Mouse (Mus musculus) hindbrain, embryonic 10.5 days (tissue): ENCODE data around the gene Ppat. TPM values are rescaled to one million over a fixed set of nuclear protein-coding genes. Genes with fewer than 3 reads are reported as not detected.
A peak's percentile ranks its signal among the peaks of the same experiment; 100 is the strongest.

ENCODE experiments used
- DNase-seq: peaks from one replicate; pipeline ENCODE4 v3.0.0-alpha.2; 2017; ENCODE audit warnings: low spot score
- H3K27ac ChIP-seq: fragments of 300-500 bp; sonication (generic); 2 replicates; pipeline ENCODE4 v1.5.1; 2016; ENCODE audit warnings: mild to moderate bottlenecking, moderate library complexity
- H3K27me3 ChIP-seq: fragments of 300-500 bp; sonication (generic); 2 replicates; pipeline ENCODE4 v1.6.1; 2016; ENCODE audit warnings: mild to moderate bottlenecking; ENCODE audit not compliant: poor library complexity, insufficient read depth, severe bottlenecking
- H3K36me3 ChIP-seq: fragments of 300-500 bp; sonication (generic); 2 replicates; pipeline ENCODE4 v1.6.1; 2016; ENCODE audit warnings: mild to moderate bottlenecking, moderate library complexity
- H3K4me1 ChIP-seq: fragments of 300-500 bp; sonication (generic); replicated peaks from 2 replicates; pipeline ENCODE4 v1.6.1; 2016; ENCODE audit warnings: mild to moderate bottlenecking
- H3K4me3 ChIP-seq: fragments of 300-500 bp; sonication (generic); 2 replicates; pipeline ENCODE4 v1.5.1; 2016; ENCODE audit warnings: mild to moderate bottlenecking, moderate library complexity
- H3K9me3 ChIP-seq: fragments of 300-500 bp; sonication (generic); 2 replicates; pipeline ENCODE4 v1.6.1; 2016; ENCODE audit warnings: mild to moderate bottlenecking, moderate library complexity
- WGBS: fragments of 180-500 bp; shearing (Covaris S2); methylation state at CpG from one replicate; pipeline ENCODE4 v1.1.7; 2016; 5-methylcytosine and 5-hydroxymethylcytosine counted together
- polyA plus RNA-seq: library from polyadenylated mRNA; unstranded; fragments of >200 nt; fragmentation: Nextera tagmentation; extraction: Ambion mirVana; gene quantifications from 2 replicates; pipeline ENCODE4 v1.2.1, GENCODE M21; 2016

Ppat gene
- polyA plus RNA-seq, 1 experiment from 2014 or later, result 28.0 TPM

DNA sequence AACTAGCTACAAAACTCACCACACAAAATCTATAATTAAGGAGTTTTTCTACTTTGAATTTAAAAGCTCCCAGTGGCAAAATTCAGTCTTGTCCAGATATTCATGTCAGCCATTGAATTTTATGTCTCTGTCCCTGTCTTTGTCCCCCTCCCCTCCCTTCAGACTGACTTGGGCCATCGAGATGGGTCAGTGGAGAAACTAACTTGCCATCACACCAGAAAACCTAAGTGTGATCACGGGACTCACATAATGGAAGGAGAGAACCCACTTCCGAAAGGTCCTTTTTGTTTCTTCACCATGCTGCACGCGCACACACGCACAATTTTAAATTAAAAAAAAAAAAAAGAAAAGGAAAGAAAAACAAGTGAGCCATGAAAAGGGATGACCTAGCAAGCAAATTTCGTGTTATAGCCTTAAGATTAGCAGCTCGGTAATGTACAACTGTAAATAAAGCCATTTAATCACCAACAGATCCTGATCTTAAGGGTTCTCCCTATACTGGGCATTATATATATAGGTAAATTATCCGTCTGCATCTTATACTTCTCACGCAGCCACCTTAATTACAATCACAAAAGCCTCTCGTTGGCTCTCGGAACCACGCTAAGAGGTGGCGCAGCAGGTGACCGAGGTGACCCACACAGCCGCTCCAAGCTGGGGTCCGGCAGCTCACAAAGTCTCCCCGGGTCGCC, 46.5 kb downstream of the Ppat start:
- peak; percentile 22 for DNase-seq
- Histone ChIP-seq H3K4me1 (peaks cover 12% of the 10 kb centered on the region), H3K27ac (peak overlapping the region; percentile 93), H3K9me3 (no peaks in the 10 kb centered on the region), H3K27me3 (no peaks in the 10 kb centered on the region), H3K36me3 (peaks cover 9% of the 10 kb centered on the region), H3K4me3 (peak overlapping the region; percentile 80)
- WGBS, result 4% methylated on average over 19 of the region's 19 CpGs

DNA sequence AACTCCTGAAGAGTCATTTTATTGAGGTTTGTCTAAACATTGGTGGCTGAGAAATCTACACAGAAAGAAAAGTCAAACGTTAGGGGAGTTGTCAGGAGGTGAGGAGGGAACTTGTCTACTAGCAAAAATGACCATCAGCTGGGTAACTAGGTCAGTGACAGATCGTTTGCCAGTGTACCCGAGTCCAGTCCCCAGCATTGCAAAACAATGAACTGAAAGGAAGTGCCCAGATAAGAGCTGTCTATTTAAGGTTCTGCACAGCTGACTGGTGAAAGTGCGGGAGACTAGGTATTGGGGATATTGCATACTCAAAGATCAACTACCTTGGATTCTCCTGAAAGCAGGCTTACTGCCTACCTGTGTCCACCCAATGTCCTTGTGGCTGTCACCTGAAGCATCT, 49.2 kb downstream of the Ppat start:
- H3K4me3 ChIP-seq, result no peak overlapping the region
- no peaks in the 10 kb centered on the region for H3K9me3 ChIP-seq
- H3K27me3 ChIP-seq, result no peaks in the 10 kb centered on the region
- WGBS, result 84% methylated on average over 4 of the region's 4 CpGs
- H3K4me1 ChIP-seq, result peaks cover 12% of the 10 kb centered on the region
- no peak for DNase-seq
- H3K27ac ChIP-seq, result no peak overlapping the region
- peaks cover 11% of the 10 kb centered on the region; the same call in 1 of the 2 replicates for H3K36me3 ChIP-seq

DNA sequence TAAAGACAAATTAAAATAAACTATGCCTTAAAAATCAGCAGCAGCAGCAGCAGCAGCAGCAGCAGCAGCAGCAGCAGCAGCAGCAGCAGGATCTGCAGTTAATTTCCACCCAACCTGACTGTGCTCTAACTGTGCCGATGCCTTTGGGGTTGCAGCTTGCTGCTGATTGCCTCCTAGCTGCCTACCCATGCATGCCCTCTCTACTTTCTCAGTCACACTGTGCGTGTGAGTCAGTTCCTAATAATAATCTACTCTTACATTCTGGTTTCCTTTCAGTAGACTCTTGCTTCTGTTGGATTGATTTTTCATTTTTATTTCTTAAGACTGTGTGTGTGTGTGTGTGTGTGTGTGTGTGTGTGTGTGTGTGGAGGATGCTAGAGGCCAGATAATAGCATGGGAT, 58.3 kb downstream of the Ppat start:
- Histone ChIP-seq H3K27ac (no peak overlapping the region), H3K9me3 (no peaks in the 10 kb centered on the region), H3K4me3 (no peak overlapping the region), H3K27me3 (no peaks in the 10 kb centered on the region), H3K4me1 (no peaks in the 10 kb centered on the region), H3K36me3 (peaks cover 88% of the 10 kb centered on the region)
- no peak for DNase-seq
- 94% methylated on average over 2 of the region's 2 CpGs for WGBS

DNA sequence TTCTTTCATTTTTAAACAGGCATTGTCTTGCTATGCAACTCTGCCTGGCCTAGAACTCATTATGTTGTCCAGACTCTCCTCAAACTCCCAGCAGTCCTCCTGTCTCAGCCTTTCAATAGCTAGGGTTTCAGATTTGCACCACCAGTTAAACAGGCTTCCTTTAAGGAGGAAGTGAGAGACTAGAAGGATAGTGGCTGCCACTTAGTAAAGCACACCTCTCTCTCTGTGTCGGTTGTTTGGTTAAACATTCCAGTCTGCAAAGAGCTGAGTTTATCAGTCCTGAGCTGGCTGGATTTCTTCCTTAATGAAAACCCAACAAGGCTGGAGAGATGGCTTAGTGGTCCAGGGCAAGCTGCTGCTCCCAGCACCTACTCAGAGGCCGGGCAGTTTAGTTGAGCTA, 58.8 kb downstream of the Ppat start:
- Histone ChIP-seq H3K27me3 (no peaks in the 10 kb centered on the region), H3K4me1 (no peaks in the 10 kb centered on the region), H3K9me3 (no peaks in the 10 kb centered on the region), H3K36me3 (peaks cover 90% of the 10 kb centered on the region), H3K27ac (no peak overlapping the region), H3K4me3 (no peak overlapping the region)
- WGBS, result 78% methylated on average over 2 of the region's 2 CpGs
- no peak for DNase-seq

DNA sequence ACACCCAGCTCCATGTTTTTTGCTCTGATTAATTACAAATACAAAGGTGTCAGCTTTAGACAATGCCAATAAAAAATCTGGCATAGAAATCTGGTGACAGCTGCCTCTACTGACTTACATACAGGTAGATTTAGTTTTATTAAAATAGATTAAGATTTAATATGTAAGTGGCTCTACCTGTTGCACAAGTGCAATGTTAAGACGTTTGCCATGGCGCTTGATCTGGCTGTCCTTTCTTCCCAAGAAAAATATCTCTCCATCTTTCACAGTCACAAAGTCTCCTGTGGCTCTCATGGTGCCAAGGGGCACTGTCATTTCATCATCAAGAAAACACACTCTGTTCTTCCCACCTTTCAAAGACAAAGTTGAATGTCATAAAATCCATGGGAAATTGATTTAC, 64.4 kb downstream of the Ppat start:
- DNase-seq, result no peak
- Histone ChIP-seq H3K27me3 (no peaks in the 10 kb centered on the region), H3K4me1 (no peaks in the 10 kb centered on the region), H3K9me3 (no peaks in the 10 kb centered on the region), H3K36me3 (peaks cover 93% of the 10 kb centered on the region), H3K4me3 (no peak overlapping the region), H3K27ac (no peak overlapping the region)
- 91% methylated on average over 2 of the region's 2 CpGs for WGBS

DNA sequence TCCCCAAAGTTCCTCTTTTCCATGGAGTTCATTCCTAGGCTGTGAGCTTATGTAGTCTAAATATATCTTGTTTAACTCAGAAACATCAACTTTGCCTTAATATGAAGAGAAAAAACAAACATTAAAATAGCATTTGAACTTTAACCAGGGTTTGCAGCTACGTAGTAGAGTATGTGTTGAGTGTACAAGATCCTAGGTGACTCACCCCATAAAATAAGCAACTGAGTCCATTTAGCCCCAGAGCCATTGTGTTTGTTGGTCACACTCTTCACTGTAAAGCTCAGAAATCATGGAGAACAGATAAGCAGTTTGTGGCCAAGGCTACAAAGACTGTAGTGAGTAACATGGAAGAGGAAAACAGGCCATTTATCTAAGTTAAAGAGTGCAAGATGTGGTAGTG, 67.3 kb downstream of the Ppat start:
- 95% methylated on average over 1 of the region's 1 CpGs for WGBS
- H3K4me3 ChIP-seq, result no peak overlapping the region
- H3K27me3 ChIP-seq, result no peaks in the 10 kb centered on the region
- no peaks in the 10 kb centered on the region for H3K9me3 ChIP-seq
- no peak for DNase-seq
- no peaks in the 10 kb centered on the region for H3K4me1 ChIP-seq
- peaks cover 84% of the 10 kb centered on the region for H3K36me3 ChIP-seq
- no peak overlapping the region for H3K27ac ChIP-seq

DNA sequence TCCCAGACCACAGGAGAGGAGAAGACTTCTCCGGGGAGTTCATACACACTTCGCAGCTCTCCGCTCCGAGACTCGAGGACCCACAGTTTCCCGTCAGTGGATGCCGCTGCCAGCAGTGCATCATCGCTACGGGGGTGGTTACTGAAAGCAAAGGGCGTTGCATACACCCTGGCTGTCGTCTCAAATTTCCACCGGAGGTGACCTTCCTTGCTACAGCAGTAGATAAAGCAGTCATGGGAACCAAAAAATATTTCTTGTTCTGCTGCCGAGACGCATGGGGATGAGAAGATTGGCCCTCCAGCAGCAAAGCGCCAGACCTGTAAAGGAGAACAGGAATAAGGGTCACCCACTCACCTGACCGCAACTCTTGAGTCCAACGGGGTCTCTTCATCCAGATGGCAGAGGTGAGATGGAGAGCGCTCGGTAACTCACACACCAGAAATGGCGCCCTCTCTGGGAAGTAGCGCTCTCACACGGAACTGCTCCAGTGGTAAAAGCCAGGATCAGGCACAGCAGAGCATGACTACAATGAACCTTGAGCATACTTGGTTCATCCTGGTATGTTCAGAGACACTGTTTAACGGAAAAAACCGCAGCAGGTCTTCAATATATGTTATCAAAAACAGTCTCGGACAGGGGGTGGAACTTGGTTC, 75.1 kb downstream of the Ppat start:
- WGBS, result 90% methylated on average over 25 of the region's 25 CpGs
- no peak for DNase-seq
- no peak overlapping the region for H3K27ac ChIP-seq
- no peak overlapping the region for H3K4me3 ChIP-seq
- no peaks in the 10 kb centered on the region for H3K4me1 ChIP-seq
- H3K36me3 ChIP-seq, result peaks cover 75% of the 10 kb centered on the region
- no peaks in the 10 kb centered on the region for H3K9me3 ChIP-seq
- H3K27me3 ChIP-seq, result no peaks in the 10 kb centered on the region

DNA sequence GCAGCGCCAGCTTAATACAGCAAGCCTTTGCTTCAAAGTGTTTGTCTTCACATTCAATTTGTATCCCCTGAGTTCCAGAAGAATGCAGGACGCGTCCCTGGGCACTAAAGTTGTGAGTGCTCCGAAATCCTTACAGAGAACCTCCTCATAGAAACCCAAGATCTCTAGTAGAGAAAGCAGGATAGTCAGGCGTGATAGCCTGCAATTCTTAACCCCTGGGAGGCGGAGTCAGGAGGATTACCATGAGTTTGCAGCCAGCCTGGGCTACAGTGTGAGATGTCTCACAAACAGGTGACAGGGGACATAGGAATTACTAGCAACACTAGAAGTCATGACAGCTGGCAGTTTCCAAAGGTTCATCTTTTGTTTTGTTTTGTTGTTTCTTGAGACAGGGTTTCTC, 81.8 kb downstream of the Ppat start:
- 49% methylated on average over 6 of the region's 6 CpGs for WGBS
- peak overlapping the region; percentile 29 for H3K4me3 ChIP-seq
- H3K36me3 ChIP-seq, result peaks cover 93% of the 10 kb centered on the region

DNA sequence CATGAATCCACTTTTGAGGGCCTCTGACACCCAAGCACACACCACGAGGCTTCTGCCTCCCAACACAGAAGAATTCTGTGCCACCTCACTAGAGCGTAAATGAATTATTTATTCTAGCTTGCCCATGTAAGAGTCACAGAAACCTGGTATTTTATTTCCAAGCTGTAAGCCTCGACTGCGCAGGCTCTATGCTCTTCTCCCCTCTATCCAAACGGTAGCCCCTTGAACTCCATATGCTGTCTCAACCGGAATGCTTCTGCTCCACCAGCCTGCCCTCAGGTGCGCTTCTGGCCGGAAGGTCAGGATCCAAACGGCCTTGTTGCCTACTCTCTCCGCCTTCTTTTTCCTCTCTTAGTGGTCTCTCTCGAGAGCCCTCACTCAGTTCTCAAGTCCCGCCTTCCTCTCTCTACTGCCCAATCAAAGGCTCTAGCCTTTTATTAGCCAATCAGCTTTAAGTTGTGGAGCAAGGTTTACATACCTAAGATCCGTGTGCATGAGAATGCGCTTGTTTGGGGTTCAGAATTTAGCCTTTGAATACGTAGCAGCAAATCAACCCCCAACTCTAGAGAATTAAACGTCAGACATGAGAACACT, 82.6 kb downstream of the Ppat start:
- no peak for DNase-seq
- Histone ChIP-seq H3K4me3 (peak overlapping the region; percentile 29), H3K4me1 (peaks cover 4% of the 10 kb centered on the region; the same call in 1 of the 2 replicates), H3K9me3 (no peaks in the 10 kb centered on the region), H3K27ac (no peak overlapping the region), H3K27me3 (no peaks in the 10 kb centered on the region), H3K36me3 (peaks cover 87% of the 10 kb centered on the region)
- WGBS, result 25% methylated on average over 16 of the region's 16 CpGs

More for the DNA sequence above, 81.8 kb downstream of the Ppat start:
- Histone ChIP-seq H3K9me3 (no peaks in the 10 kb centered on the region), H3K27me3 (no peaks in the 10 kb centered on the region), H3K27ac (no peak overlapping the region), H3K4me1 (peaks cover 4% of the 10 kb centered on the region; the same call in 1 of the 2 replicates)
- no peak for DNase-seq

DNA sequence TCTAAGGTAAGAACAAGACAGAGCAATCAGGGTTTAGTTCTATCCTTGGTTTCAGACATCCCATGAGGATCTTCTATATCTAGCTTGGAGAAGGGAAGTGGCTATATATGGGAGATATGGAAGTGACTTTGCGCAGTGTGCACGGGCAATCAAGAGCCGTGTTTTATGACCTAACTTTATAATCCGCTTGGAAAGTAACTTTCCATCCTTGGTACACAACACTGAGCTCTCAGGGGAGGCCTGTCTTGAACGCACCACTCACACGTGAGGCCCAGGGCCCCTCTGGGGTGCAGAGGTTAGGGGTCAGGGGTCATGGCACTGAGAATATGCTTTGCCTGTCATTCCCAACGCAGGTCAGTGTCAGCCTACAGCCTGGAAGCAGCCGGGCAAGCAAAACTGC, 84.6 kb downstream of the Ppat start:
- no peak for DNase-seq
- Histone ChIP-seq H3K27ac (no peak overlapping the region), H3K9me3 (no peaks in the 10 kb centered on the region), H3K36me3 (peaks cover 80% of the 10 kb centered on the region), H3K4me1 (peaks cover 4% of the 10 kb centered on the region; the same call in 1 of the 2 replicates), H3K4me3 (no peak overlapping the region), H3K27me3 (no peaks in the 10 kb centered on the region)
- whole genome bisulfite sequencing, result 71% methylated on average over 8 of the region's 8 CpGs

Other genes starting within 250 kb of the Ppat start
- 17.6 and 23.3 TPM in 2 replicates for gene Aasdh, start 46.1 kb downstream of the Ppat start, polyA plus RNA-seq
- 337 and 446 TPM in 2 replicates for gene Paics, start 271 bp downstream of the Ppat start, polyA plus RNA-seq
- gene Srp72, start 23.1 kb upstream of the Ppat start, polyA plus RNA-seq, result 68.9 and 74.9 TPM in 2 replicates
- gene Arl9, start 52.5 kb upstream of the Ppat start, polyA plus RNA-seq, result not detected in 2 replicates
- gene Thegl, start 64.4 kb upstream of the Ppat start, polyA plus RNA-seq, result 0.13 TPM in 1 of 2 replicates, not detected in the other
- gene Hopx, start 163.5 kb upstream of the Ppat start, polyA plus RNA-seq, result 0.20 and 0.34 TPM in 2 replicates